Mouse (Mus musculus) forebrain, embryonic 12.5 days (tissue): ENCODE data around the gene Tspan11. TPM values are rescaled to one million over a fixed set of nuclear protein-coding genes. Genes with fewer than 3 reads are reported as not detected.

Experiments used
- ATAC-seq: fragments of 200-750 bp; cut with Nextera tagmentation; 2 replicates; pipeline ENCODE4 v1.8.0; 2017; ENCODE audit warnings: moderate TSS enrichment; ENCODE audit not compliant: low FRiP score
- H3K27ac ChIP-seq: fragments of 300-500 bp; sonication (generic); 2 replicates; pipeline ENCODE4 v1.5.1; 2016; ENCODE audit warnings: mild to moderate bottlenecking
- H3K27me3 ChIP-seq: fragments of 300-500 bp; sonication (generic); 2 replicates; pipeline ENCODE4 v1.6.1; 2016; ENCODE audit warnings: mild to moderate bottlenecking
- H3K36me3 ChIP-seq: fragments of 300-500 bp; sonication (generic); replicated peaks from 2 replicates; pipeline ENCODE4 v1.6.1; 2016; ENCODE audit warnings: mild to moderate bottlenecking
- H3K4me1 ChIP-seq: fragments of 300-500 bp; sonication (generic); 2 replicates; pipeline ENCODE4 v1.6.1; 2016
- H3K4me2 ChIP-seq: fragments of 300-500 bp; sonication (generic); 2 replicates; pipeline ENCODE4 v1.6.1; 2016; ENCODE audit warnings: mild to moderate bottlenecking, moderate library complexity
- H3K4me3 ChIP-seq: fragments of 300-500 bp; sonication (generic); replicated peaks from 2 replicates; pipeline ENCODE4 v1.5.1; 2016; ENCODE audit warnings: mild to moderate bottlenecking
- H3K9ac ChIP-seq: fragments of 300-500 bp; sonication (generic); 2 replicates; pipeline ENCODE4 v1.6.1; 2016; ENCODE audit warnings: mild to moderate bottlenecking
- H3K9me3 ChIP-seq: fragments of 300-500 bp; sonication (generic); 2 replicates; pipeline ENCODE4 v1.6.1; 2016
- WGBS: fragments of 180-500 bp; shearing (Covaris S2); methylation state at CpG from one replicate; pipeline ENCODE4 v1.1.7; 2016; 5-methylcytosine and 5-hydroxymethylcytosine counted together
- polyA plus RNA-seq: library from polyadenylated mRNA; unstranded; fragments of >200 nt; fragmentation: Nextera tagmentation; extraction: Ambion mirVana; gene quantifications from 2 replicates; pipeline ENCODE4 v1.2.1, GENCODE M21; 2016

Tspan11 gene
- polyA plus RNA-seq, 1 experiment from 2014 or later: 13.0 TPM

- Histone ChIP-seq H3K27ac (no peak overlapping the region), H3K4me3 (no peak overlapping the region), H3K4me1 (peaks cover 16% of the 10 kb centered on the region; the same call in 1 of the 2 replicates), H3K9ac (no peak overlapping the region), H3K4me2 (no peak overlapping the region), H3K36me3 (no peaks in the 10 kb centered on the region), H3K27me3 (0 out of 2 replicates have a peak, but pooled peaks cover 4% of the 10 kb centered on the region), H3K9me3 (no peaks in the 10 kb centered on the region)
- 88% methylated on average over 2 of the region's 3 CpGs for WGBS
- no peak for ATAC-seq
Measured at GRCm38 (mm10) chr6:128000777-128001176, 113.4 kb downstream of the Tspan11 start.

DNA sequence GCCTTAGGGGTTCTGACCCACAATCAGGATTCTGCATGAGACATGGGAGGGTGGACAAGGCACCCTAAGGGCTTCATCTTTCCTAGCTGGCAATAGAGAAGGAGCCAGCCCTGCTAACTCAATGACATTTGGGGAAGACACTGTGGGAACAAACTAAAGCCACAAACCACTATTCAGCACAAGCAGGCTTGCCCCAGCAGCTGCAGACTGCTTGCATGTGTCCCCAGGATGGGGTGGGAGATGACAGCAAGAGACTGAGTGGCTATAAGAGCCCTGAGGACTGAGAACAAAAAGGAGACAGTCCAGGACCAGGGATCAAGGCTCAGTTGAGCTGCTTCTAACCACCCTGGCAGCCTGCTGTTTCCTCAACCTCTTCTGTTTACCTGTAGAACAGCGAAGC, 114.2 kb downstream of the Tspan11 start:
- Histone ChIP-seq H3K4me3 (no peak overlapping the region), H3K9ac (no peak overlapping the region), H3K27me3 (0 out of 2 replicates have a peak, but pooled peaks cover 4% of the 10 kb centered on the region), H3K27ac (no peak overlapping the region), H3K4me1 (peaks cover 19% of the 10 kb centered on the region), H3K4me2 (no peak overlapping the region), H3K36me3 (no peaks in the 10 kb centered on the region), H3K9me3 (no peaks in the 10 kb centered on the region)
- ATAC-seq: no peak
- 32% methylated on average over 1 of the region's 1 CpGs for WGBS

- H3K4me2 ChIP-seq: no peak overlapping the region
- H3K4me3 ChIP-seq: no peak overlapping the region
- WGBS: 73% methylated on average over 10 of the region's 10 CpGs
- no peaks in the 10 kb centered on the region for H3K36me3 ChIP-seq
- no peak for ATAC-seq
- H3K27me3 ChIP-seq: 0 out of 2 replicates have a peak, but pooled peaks cover 4% of the 10 kb centered on the region
- no peak overlapping the region for H3K9ac ChIP-seq
- no peak overlapping the region for H3K27ac ChIP-seq
- no peaks in the 10 kb centered on the region for H3K9me3 ChIP-seq
- peaks cover 19% of the 10 kb centered on the region for H3K4me1 ChIP-seq
Measured at GRCm38 (mm10) chr6:128002104-128002503, 114.7 kb downstream of the Tspan11 start.

GRCm38 (mm10) chr6:128002667-128003066, 115.3 kb downstream of the Tspan11 start:
- no peak overlapping the region for H3K9ac ChIP-seq
- H3K4me1 ChIP-seq: peaks cover 19% of the 10 kb centered on the region
- ATAC-seq: no peak
- WGBS: 89% methylated on average over 4 of the region's 4 CpGs
- H3K36me3 ChIP-seq: no peaks in the 10 kb centered on the region
- H3K4me2 ChIP-seq: no peak overlapping the region
- H3K27me3 ChIP-seq: 0 out of 2 replicates have a peak, but pooled peaks cover 4% of the 10 kb centered on the region
- H3K9me3 ChIP-seq: no peaks in the 10 kb centered on the region
- no peak overlapping the region for H3K27ac ChIP-seq
- no peak overlapping the region for H3K4me3 ChIP-seq

GRCm38 (mm10) chr6:128003542-128003941, 116.2 kb downstream of the Tspan11 start:
- WGBS: 69% methylated on average over 5 of the region's 5 CpGs
- H3K9me3 ChIP-seq: no peaks in the 10 kb centered on the region
- H3K4me1 ChIP-seq: peaks cover 23% of the 10 kb centered on the region
- no peaks in the 10 kb centered on the region for H3K36me3 ChIP-seq
- no peak overlapping the region for H3K9ac ChIP-seq
- H3K4me3 ChIP-seq: no peak overlapping the region
- H3K27me3 ChIP-seq: 0 out of 2 replicates have a peak, but pooled peaks cover 4% of the 10 kb centered on the region
- no peak overlapping the region for H3K4me2 ChIP-seq
- ATAC-seq: no peak
- H3K27ac ChIP-seq: no peak overlapping the region

Other genes starting within 250 kb of the Tspan11 start
- gene Prmt8, start 118.1 kb upstream of the Tspan11 start, polyA plus RNA-seq: 16.6 and 18.4 TPM in 2 replicates